Mouse (Mus musculus) kidney, embryonic 16.5 days (tissue): ENCODE data around the gene Adh1. TPM values are rescaled to one million over a fixed set of nuclear protein-coding genes. Genes with fewer than 3 reads are reported as not detected.

ENCODE experiments used
- ATAC-seq: fragments of 200-750 bp; cut with Nextera tagmentation; 2 replicates; pipeline ENCODE4 v1.8.0; 2017; ENCODE audit warnings: moderate TSS enrichment; ENCODE audit not compliant: low FRiP score, low TSS enrichment
- H3K27ac ChIP-seq: fragments of 300-500 bp; sonication (generic); 2 replicates; pipeline ENCODE4 v1.5.1; 2014; ENCODE audit warnings: low read length
- H3K27me3 ChIP-seq: fragments of 300-500 bp; sonication (generic); 2 replicates; pipeline ENCODE4 v1.6.1; 2014; ENCODE audit warnings: low read length, control low read depth, mixed read lengths; ENCODE audit not compliant: insufficient read depth
- H3K36me3 ChIP-seq: fragments of 300-500 bp; sonication (generic); 2 replicates; pipeline ENCODE4 v1.6.1; 2014; ENCODE audit warnings: low read length, control low read depth, mixed read lengths; ENCODE audit not compliant: insufficient read depth
- H3K4me1 ChIP-seq: fragments of 300-500 bp; sonication (generic); 2 replicates; pipeline ENCODE4 v1.6.1; 2014; ENCODE audit warnings: low read length, control low read depth, mixed read lengths; ENCODE audit not compliant: insufficient read depth
- H3K4me2 ChIP-seq: fragments of 300-500 bp; sonication (generic); replicated peaks from 2 replicates; pipeline ENCODE4 v1.6.1; 2014; ENCODE audit warnings: low read depth, low read length
- H3K4me3 ChIP-seq: fragments of 300-500 bp; sonication (generic); 2 replicates; pipeline ENCODE4 v1.5.1; 2014; ENCODE audit warnings: mild to moderate bottlenecking, low read length
- H3K9ac ChIP-seq: fragments of 300-500 bp; sonication (generic); replicated peaks from 2 replicates; pipeline ENCODE4 v1.6.1; 2014; ENCODE audit warnings: low read length
- H3K9me3 ChIP-seq: fragments of 300-500 bp; sonication (generic); 2 replicates; pipeline ENCODE4 v1.6.1; 2016; ENCODE audit warnings: low read length, control low read depth
- WGBS: fragments of 180-500 bp; shearing (Covaris S2); extraction: QIAGEN DNeasy Blood & Tissue Kit; methylation state at CpG from one replicate; pipeline ENCODE4 v1.1.7; 2014; 5-methylcytosine and 5-hydroxymethylcytosine counted together
- polyA plus RNA-seq: library from polyadenylated mRNA; unstranded; fragments of >200 nt; fragmentation: Nextera tagmentation; extraction: Ambion mirVana; gene quantifications from 2 replicates; pipeline ENCODE4 v1.2.1, GENCODE M21; 2015

Adh1 gene
- polyA plus RNA-seq, 1 experiment from 2014 or later: 115 TPM

- Histone ChIP-seq H3K9ac (no peak overlapping the region), H3K4me3 (no peak overlapping the region), H3K4me2 (no peak overlapping the region), H3K4me1 (no peaks in the 10 kb centered on the region), H3K27me3 (no peaks in the 10 kb centered on the region), H3K36me3 (no peaks in the 10 kb centered on the region), H3K9me3 (no peaks in the 10 kb centered on the region), H3K27ac (no peak overlapping the region)
- WGBS: 75% methylated on average over 6 of the region's 7 CpGs
- ATAC-seq: no peak
Measured at GRCm38 (mm10) chr3:138225331-138225730, 35.5 kb upstream of the Adh1 start.

- Histone ChIP-seq H3K9ac (no peak overlapping the region), H3K9me3 (no peaks in the 10 kb centered on the region), H3K4me1 (no peaks in the 10 kb centered on the region), H3K27me3 (no peaks in the 10 kb centered on the region), H3K27ac (no peak overlapping the region), H3K4me2 (no peak overlapping the region), H3K4me3 (no peak overlapping the region), H3K36me3 (no peaks in the 10 kb centered on the region)
- ATAC-seq: no peak
- 46% methylated on average over 7 of the region's 7 CpGs for WGBS
Measured at GRCm38 (mm10) chr3:138225853-138226252, 34.9 kb upstream of the Adh1 start.

GRCm38 (mm10) chr3:138226476-138226875 is 34.3 kb upstream of the Adh1 start:
- Histone ChIP-seq H3K4me3 (no peak overlapping the region), H3K4me1 (no peaks in the 10 kb centered on the region), H3K9ac (no peak overlapping the region), H3K36me3 (no peaks in the 10 kb centered on the region), H3K4me2 (no peak overlapping the region), H3K9me3 (no peaks in the 10 kb centered on the region), H3K27ac (no peak overlapping the region), H3K27me3 (no peaks in the 10 kb centered on the region)
- 96% methylated on average over 6 of the region's 6 CpGs for WGBS
- ATAC-seq: no peak

GRCm38 (mm10) chr3:138227082-138227481 is 33.7 kb upstream of the Adh1 start:
- Histone ChIP-seq H3K4me3 (no peak overlapping the region), H3K36me3 (no peaks in the 10 kb centered on the region), H3K9me3 (no peaks in the 10 kb centered on the region), H3K9ac (no peak overlapping the region), H3K4me1 (no peaks in the 10 kb centered on the region), H3K27me3 (no peaks in the 10 kb centered on the region), H3K27ac (no peak overlapping the region), H3K4me2 (no peak overlapping the region)
- no peak for ATAC-seq
- 92% methylated on average over 2 of the region's 2 CpGs for WGBS

- Histone ChIP-seq H3K4me3 (no peak overlapping the region), H3K36me3 (no peaks in the 10 kb centered on the region), H3K27ac (no peak overlapping the region), H3K9ac (no peak overlapping the region), H3K9me3 (no peaks in the 10 kb centered on the region), H3K27me3 (no peaks in the 10 kb centered on the region), H3K4me2 (no peak overlapping the region), H3K4me1 (no peaks in the 10 kb centered on the region)
- WGBS: 94% methylated on average over 8 of the region's 8 CpGs
- no peak for ATAC-seq
Measured at GRCm38 (mm10) chr3:138227782-138228181, 33.0 kb upstream of the Adh1 start.

GRCm38 (mm10) chr3:138229448-138229847 is 31.3 kb upstream of the Adh1 start:
- no peak overlapping the region for H3K4me2 ChIP-seq
- no peak overlapping the region for H3K4me3 ChIP-seq
- no peaks in the 10 kb centered on the region for H3K27me3 ChIP-seq
- no peaks in the 10 kb centered on the region for H3K9me3 ChIP-seq
- H3K27ac ChIP-seq: no peak overlapping the region
- no peak for ATAC-seq
- 71% methylated on average over 1 of the region's 1 CpGs for WGBS
- H3K9ac ChIP-seq: no peak overlapping the region
- H3K36me3 ChIP-seq: no peaks in the 10 kb centered on the region
- no peaks in the 10 kb centered on the region for H3K4me1 ChIP-seq

- H3K27me3 ChIP-seq: no peaks in the 10 kb centered on the region
- H3K9me3 ChIP-seq: no peaks in the 10 kb centered on the region
- no peak overlapping the region for H3K4me3 ChIP-seq
- WGBS: 85% methylated on average over 3 of the region's 3 CpGs
- H3K4me2 ChIP-seq: no peak overlapping the region
- no peak overlapping the region for H3K27ac ChIP-seq
- H3K4me1 ChIP-seq: no peaks in the 10 kb centered on the region
- no peak for ATAC-seq
- H3K36me3 ChIP-seq: no peaks in the 10 kb centered on the region
- H3K9ac ChIP-seq: no peak overlapping the region
Measured at GRCm38 (mm10) chr3:138230266-138230665, 30.5 kb upstream of the Adh1 start.

GRCm38 (mm10) chr3:138231531-138231930 is 29.3 kb upstream of the Adh1 start:
- Histone ChIP-seq H3K27ac (no peak overlapping the region), H3K4me1 (no peaks in the 10 kb centered on the region), H3K9me3 (no peaks in the 10 kb centered on the region), H3K27me3 (no peaks in the 10 kb centered on the region), H3K4me3 (no peak overlapping the region), H3K9ac (no peak overlapping the region), H3K4me2 (no peak overlapping the region), H3K36me3 (no peaks in the 10 kb centered on the region)
- WGBS: 85% methylated on average over 2 of the region's 2 CpGs
- no peak for ATAC-seq

GRCm38 (mm10) chr3:138236546-138237163 is 24.1 kb upstream of the Adh1 start:
- ATAC-seq: no peak
- H3K4me3 ChIP-seq: no peak overlapping the region
- H3K9ac ChIP-seq: no peak overlapping the region
- H3K27me3 ChIP-seq: no peaks in the 10 kb centered on the region
- H3K36me3 ChIP-seq: no peaks in the 10 kb centered on the region
- H3K9me3 ChIP-seq: no peaks in the 10 kb centered on the region
- peaks cover 7% of the 10 kb centered on the region for H3K4me1 ChIP-seq
- peak overlapping the region; percentile 54; the same call in 1 of the 2 replicates for H3K27ac ChIP-seq
- WGBS: 56% methylated on average over 11 of the region's 11 CpGs
- H3K4me2 ChIP-seq: no peak overlapping the region

GRCm38 (mm10) chr3:138238046-138238445 is 22.7 kb upstream of the Adh1 start:
- no peak overlapping the region for H3K4me3 ChIP-seq
- WGBS: 78% methylated on average over 10 of the region's 10 CpGs
- H3K9ac ChIP-seq: no peak overlapping the region
- no peaks in the 10 kb centered on the region for H3K36me3 ChIP-seq
- H3K4me2 ChIP-seq: no peak overlapping the region
- H3K27me3 ChIP-seq: no peaks in the 10 kb centered on the region
- H3K4me1 ChIP-seq: peaks cover 9% of the 10 kb centered on the region
- ATAC-seq: no peak
- no peaks in the 10 kb centered on the region for H3K9me3 ChIP-seq
- no peak overlapping the region for H3K27ac ChIP-seq
